Mouse (Mus musculus): ENCODE measurements at regions not wholly inside any gene's neighbourhood (a gene's known extent, or its start where the extent isn't known, plus 50 kb on each side); places are given as distances from the start of the nearest gene placed in this dataset.

DNA sequence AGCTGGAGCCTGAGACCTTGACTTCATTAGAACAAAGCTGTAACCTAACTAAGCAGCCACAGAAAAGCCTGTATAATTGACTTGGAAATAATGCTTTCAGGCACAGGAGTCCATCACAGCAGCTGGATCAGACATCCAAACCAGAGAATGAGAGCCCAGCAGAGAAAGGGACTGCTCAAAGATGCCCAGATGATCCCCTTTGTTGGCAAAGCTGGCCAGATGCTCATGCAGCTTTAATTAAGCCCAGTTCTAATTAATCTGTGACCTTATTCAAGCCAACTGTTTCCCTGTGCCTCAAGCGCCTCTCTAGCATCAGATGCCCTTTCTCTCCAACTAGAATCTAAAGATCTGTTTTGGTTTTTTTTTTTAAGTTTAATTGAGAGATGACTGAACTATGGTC is 165.6 kb upstream of the Rag2 start:
- ATAC-seq (replicated peaks in 1 of 2; ENCODE audit: insufficient read depth in 1 of 2, low FRiP score in 2 of 2, low TSS enrichment in 1 of 2, low read depth in 1 of 2, poor library complexity in 2 of 2, severe bottlenecking in 2 of 2), result no peak

DNA sequence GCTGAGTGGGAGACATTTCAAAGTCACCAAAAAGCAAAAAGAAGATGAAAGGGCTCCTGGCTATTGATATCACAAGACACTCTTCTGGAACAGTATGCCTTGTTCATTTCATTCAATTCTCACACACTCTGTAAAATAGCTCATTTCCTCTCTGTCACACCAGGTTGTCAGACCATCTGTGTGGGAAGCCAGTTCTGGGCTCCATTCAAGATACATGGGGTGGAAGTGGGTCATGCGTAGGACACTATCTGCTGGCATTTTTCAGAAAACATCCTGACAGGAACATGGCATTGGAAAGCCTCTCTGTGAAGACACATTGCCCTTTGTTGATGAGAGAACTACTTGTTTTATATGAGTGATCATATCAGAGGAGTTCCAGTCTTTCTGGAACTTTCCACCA is 162.1 kb upstream of the Rag2 start:
- no peak for ATAC-seq (replicated peaks in 1 of 2; ENCODE audit: insufficient read depth in 1 of 2, low FRiP score in 2 of 2, low TSS enrichment in 1 of 2, low read depth in 1 of 2, poor library complexity in 2 of 2, severe bottlenecking in 2 of 2)

DNA sequence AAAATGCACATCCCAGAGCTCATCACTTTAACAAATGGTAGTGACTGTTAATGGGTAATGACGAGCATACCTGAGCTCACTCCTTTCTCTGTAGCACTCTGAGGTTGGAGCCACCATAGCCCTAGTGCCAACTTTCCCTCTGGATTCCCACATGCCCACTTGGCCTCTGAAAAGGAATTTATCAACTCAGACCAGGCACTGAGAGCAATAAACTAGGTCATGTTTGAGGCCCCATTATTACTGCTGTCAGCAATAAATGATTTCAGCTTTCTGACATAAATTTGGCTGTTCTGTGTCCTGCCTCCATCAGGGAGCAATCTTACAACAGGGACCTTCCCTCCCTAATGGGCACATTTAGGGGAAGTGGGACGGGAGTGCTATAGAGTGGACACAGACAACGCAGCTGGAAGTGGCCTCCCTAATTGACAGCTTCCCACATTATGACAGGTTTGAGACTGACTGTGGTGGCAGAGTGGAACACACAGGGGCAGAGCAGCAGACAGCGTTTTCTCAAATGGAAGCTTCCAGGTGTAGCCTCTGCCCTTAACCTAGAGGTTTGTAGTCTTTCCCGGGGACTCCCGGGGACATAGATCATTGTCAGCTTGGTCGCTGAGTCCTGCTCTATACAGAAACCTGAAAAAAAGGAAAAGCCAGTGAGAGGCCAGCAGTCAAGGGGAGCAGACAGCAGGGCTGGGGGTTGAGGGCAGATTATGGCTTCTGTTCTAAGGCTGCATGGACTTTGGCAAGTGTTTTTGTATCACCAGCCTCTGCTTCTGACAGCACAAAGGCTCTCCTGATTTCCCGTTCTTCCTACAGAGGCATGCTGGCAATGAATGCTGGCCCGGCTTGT is 160.0 kb upstream of the Rag2 start:
- no peak for ATAC-seq (replicated peaks in 1 of 2; ENCODE audit: insufficient read depth in 1 of 2, low FRiP score in 2 of 2, low TSS enrichment in 1 of 2, low read depth in 1 of 2, poor library complexity in 2 of 2, severe bottlenecking in 2 of 2)

DNA sequence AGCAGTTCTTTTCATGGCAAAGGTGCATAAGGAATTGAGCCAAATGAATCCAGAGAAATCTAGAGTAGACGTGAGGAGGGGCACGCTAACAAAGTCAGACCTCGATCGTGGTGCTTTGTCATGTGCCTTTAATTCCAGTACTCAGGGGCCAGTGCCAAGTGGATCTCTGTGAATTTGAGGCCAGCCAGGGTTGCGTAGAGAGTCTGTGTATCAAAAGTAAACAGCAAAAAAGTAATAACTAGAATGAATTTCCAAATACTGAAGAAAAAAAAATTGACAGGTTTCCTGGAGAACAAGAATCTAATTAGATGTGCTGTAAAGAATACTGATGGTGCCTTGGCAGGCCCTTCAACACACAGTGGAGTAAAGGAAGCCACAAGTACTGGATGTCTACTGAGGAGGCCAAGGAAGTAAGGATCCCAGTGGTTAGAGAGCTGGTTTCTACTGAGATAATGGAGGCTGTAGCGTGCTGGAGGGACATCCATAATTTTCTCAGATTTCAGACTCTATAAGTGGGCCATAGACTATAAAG is 153.9 kb upstream of the Rag2 start:
- no peak for ATAC-seq (replicated peaks in 1 of 2; ENCODE audit: insufficient read depth in 1 of 2, low FRiP score in 2 of 2, low TSS enrichment in 1 of 2, low read depth in 1 of 2, poor library complexity in 2 of 2, severe bottlenecking in 2 of 2)

DNA sequence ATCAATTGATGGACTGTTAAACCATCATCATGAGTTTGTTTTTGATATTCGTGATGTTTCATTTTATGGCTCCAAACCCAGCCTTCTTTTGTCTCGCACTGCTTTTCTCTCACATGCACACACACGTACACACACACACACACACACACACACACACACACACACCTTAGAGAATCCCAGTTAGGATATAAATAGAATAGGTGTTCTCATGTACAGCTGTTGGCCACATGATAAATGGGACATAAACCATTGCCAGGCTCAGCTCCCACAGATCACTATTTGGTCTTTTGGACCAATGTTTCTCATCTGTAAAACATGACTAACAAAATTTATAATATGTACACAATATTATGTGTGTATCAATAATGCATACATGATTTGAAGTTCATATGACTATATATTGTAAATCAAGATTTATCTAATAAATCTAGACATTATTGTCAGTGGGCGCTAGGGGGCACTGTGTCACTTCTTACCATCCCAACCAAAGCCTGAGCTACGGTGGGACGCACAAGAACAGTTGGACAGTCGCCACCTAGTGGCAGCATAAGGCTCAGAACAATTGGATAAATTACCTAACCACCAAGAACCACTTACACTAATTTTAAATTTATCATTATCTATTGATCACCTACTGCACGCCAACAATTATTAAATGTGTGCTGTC is 151.9 kb upstream of the Rag2 start:
- ATAC-seq (replicated peaks in 1 of 2; ENCODE audit: insufficient read depth in 1 of 2, low FRiP score in 2 of 2, low TSS enrichment in 1 of 2, low read depth in 1 of 2, poor library complexity in 2 of 2, severe bottlenecking in 2 of 2), result peak; percentile 99

DNA sequence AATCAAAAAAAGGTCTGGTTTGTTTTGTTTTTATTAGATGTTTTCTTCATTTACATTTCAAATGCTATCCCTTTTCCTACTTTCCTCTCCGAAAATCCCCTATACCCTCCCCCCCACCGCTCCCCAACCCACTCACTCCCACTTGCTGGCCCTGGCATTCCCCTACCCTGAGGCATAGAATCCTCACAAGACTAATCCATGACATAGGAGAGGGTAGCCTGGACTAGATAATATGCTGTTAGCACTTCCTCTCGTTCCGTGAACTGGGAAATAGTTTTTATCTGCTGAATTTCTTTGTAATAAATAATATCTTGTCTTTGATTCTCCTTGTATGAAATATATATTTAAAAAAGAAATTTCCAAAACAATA is 151.4 kb upstream of the Rag2 start:
- ATAC-seq (replicated peaks in 1 of 2; ENCODE audit: insufficient read depth in 1 of 2, low FRiP score in 2 of 2, low TSS enrichment in 1 of 2, low read depth in 1 of 2, poor library complexity in 2 of 2, severe bottlenecking in 2 of 2), result no peak

DNA sequence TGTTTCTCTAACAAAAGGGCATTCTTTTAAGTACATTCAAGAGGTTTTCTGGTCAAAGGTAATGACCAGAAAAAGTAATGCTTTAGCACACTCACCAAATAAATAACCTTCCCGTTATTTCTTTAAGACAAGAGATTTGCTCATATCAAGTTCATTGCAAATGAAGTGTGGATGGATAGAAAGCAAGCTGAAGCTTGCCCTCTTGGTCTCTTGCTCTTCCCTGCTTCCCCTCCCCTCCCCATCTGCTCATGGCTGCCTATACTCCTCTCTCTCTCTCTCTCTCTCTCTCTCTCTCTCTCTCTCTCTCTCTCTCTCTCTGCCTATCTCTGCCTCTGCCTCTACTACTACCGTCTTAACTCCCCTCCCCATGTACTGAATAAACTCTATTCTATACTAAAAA is 147.7 kb upstream of the Rag2 start:
- no peak for ATAC-seq (replicated peaks in 1 of 2; ENCODE audit: insufficient read depth in 1 of 2, low FRiP score in 2 of 2, low TSS enrichment in 1 of 2, low read depth in 1 of 2, poor library complexity in 2 of 2, severe bottlenecking in 2 of 2)

DNA sequence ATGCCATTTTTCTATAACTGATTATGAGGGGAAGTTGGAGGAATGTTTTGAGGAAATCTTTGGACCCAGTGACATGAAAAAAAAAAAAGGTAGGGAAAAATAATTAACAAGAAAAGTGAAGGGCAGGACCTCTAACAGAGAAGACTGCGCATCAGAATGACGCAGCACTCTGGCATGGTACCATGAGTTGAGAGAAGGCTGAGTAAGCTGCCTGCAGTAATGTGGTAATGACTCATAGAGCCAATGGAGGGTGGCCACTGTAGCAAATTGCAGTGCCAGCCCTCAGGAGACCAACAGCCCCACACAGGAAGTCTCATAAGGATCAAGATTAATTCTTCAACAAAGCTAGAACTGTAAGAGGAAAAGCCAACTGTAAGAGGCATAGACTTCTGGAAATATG is 134.3 kb upstream of the Rag2 start:
- ATAC-seq (replicated peaks in 1 of 2; ENCODE audit: insufficient read depth in 1 of 2, low FRiP score in 2 of 2, low TSS enrichment in 1 of 2, low read depth in 1 of 2, poor library complexity in 2 of 2, severe bottlenecking in 2 of 2), result no peak

DNA sequence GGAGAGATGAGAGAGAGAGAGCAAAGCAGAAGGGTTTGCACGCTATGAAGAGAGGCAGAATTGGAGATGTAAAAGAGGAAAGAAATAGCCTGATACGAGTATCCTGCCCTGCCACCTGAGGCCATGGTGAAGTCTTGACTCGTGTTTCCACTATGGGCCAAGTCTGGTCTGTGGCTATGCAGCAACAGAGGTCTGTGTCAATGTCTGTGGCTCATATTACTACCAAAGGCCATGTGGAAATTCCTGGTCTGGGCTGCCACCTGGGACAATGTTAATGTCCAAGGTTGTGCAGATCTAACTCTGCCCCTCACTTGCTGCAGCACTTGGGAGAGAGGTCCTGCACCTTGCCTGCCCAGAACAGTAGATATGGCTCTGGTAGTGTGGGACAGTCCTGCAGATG is 132.8 kb upstream of the Rag2 start:
- ATAC-seq (replicated peaks in 1 of 2; ENCODE audit: insufficient read depth in 1 of 2, low FRiP score in 2 of 2, low TSS enrichment in 1 of 2, low read depth in 1 of 2, poor library complexity in 2 of 2, severe bottlenecking in 2 of 2), result no peak

DNA sequence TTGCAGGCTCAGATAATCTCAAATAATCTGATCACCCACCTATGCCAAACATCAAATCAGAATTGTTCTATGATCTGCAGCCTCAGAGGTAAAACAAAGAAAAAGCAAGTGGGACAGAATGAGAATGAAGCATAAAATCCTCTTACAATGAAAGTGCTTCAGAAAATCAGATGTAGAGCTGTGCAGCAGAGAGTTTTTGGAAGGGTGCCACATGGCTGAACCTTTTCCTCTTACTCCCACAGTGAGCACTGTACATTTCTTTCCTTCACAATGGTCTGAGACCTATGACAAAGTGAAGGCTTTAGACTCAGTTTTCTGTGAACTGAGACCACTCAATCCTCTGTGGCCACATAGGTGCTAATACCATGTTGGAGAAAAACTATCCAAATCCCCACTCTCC is 116.4 kb upstream of the Rag2 start:
- no peak for ATAC-seq (replicated peaks in 1 of 2; ENCODE audit: insufficient read depth in 1 of 2, low FRiP score in 2 of 2, low TSS enrichment in 1 of 2, low read depth in 1 of 2, poor library complexity in 2 of 2, severe bottlenecking in 2 of 2)
